Mouse (Mus musculus) kidney, adult 18-20 months (tissue): ENCODE measurements around the gene Jmy.

ENCODE experiments used
- DNase-seq: peaks from one replicate; pipeline ENCODE4 v3.0.0; 2021

Jmy gene

GRCm38 (mm10) chr13:93458616-93459015, 41.0 kb downstream of the Jmy start:
- DNase-seq, result no peak

GRCm38 (mm10) chr13:93453275-93453674, 46.3 kb downstream of the Jmy start:
- DNase-seq, result no peak

- DNase-seq, result no peak
Observed at GRCm38 (mm10) chr13:93440167-93440566, 59.4 kb downstream of the Jmy start.

DNA sequence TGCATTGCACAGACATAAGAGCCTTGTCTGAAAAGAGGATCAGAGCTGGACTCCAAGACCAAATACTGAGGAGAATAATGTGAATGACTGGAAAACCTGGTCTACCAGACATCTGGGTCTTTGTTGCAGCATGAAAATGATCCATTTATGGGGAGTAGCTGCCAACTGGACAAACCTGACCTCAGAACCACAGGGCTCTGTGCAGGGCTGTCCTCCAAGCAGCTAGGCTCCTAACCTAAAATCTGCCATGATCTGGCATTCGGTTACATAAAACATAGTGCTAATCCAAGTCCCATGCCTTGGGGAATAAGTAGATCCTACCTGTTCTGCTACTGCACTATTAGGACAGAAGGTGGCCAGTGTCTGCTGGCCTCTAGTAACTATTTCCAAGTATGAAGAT, 70.4 kb downstream of the Jmy start:
- no peak for DNase-seq

DNA sequence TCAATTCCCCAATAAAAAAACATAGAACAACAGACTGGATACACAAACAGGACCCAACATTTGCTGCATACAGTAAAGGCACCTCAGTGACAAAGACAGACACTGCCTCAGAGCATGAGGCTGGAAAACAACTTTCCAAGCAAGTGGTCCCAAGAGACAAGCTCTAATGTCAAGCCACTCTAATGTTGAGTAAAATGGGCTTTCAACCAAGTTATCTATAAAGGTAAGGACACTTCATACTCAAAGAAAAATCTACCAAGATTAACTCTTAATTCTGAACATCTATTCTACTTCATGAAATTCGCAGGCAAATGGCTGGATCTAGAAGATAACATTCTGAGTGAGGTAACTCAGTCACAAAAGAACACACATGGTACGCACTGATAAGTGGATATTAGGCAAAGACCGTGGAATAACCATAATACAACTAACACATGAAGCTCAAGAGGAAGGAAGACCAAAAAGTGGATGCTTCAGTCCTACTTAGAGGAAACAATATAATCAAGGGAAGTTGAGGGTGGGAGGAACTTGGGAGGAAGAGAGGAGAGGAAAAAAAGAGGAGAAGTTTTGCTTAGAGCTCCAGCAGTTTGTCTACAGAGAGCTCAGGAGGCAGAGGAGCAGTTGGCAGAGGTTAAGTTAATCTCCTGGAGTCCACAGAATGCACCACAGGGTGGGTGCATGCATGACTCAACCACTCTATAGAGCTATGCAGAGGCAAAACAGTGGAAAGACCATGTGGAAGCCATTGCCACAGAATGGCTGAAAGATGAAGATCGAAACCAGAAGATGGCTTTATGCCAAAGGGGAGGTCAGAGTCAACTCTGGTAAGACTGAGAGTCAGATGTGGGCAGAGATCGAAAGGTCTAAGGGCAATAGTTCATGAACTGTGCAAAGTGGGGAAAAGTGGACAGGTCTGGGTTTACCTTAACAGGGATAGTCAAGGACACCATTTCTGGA, 71.4 kb downstream of the Jmy start:
- DNase-seq, result no peak

DNA sequence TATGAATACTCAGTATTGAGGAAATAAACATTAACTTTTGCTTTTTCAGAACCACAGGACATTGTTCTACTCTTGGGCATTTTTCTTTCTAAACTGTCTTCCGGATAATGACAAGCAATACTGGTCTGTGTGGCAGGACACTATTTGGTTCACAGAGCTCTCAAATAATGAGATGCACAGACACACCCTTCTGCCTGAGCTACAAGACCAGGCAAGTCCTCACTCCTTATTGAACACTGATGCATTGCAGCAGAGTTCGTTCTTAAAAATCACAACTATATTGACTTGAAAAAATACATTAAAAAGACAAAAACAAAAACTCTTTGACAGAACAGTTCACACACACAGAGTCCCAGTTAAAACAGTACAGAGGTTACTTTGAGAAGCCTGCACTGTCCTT, 76.4 kb downstream of the Jmy start:
- no peak for DNase-seq

DNA sequence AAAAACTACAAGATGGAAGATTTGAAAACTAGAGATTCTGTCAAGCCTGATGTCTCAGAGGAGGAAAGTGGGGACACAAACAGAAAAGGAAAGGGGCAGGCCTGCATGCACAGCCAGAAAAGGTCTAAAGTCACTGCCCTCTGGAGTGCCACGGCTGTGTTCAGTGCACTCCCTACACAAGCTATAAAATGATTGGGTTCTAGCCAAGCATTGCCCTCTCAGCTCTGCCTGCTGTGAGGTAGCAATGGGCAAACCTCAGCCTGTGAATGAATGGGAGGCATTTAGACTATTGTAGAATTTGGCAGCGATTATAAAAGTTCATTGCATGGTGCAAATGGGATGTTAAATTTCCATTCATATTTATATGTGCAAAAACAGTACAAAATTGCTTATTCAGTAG, 79.8 kb downstream of the Jmy start:
- DNase-seq, result no peak

GRCm38 (mm10) chr13:93418292-93418691, 81.3 kb downstream of the Jmy start:
- no peak for DNase-seq

GRCm38 (mm10) chr13:93415055-93415454, 84.6 kb downstream of the Jmy start:
- DNase-seq, result no peak

DNA sequence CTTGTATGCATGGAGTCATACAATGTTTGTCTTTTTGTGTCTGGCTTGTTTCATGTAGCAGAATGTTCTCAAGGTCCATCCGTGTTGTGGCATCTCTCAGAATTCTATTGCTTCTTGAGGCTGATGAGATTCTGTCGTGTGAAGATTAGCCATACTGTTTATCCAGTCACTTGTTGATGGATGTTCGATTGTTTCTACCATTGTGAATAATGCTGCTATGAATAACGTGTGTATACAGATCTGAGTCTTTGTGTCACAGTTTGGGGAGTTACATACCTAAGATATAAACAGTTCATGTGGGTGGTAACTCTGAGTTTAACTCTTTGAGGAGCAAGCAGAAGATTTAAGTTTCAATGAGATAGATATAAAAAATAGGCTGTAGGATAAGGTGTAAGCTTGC, 89.3 kb downstream of the Jmy start:
- no peak for DNase-seq

- DNase-seq, result no peak
Observed at GRCm38 (mm10) chr13:93406855-93407254, 92.8 kb downstream of the Jmy start.

DNA sequence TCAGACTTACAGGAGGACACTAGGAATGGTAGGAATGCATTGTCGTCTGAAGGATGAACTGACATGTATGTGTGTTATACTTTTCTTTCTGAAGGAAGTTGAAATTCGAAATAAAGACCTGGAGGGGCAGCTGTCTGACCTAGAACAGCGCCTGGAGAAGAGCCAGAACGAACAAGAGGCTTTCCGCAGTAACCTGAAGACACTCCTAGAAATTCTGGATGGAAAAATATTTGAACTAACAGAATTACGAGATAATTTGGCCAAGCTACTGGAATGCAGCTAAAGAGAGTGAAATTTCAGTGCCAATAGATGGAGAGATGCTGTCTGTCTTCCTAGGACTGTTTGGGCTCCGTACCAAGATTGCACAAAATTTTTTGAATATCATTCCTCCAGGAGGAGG, 97.7 kb downstream of the Jmy start:
- DNase-seq, result no peak

DNA sequence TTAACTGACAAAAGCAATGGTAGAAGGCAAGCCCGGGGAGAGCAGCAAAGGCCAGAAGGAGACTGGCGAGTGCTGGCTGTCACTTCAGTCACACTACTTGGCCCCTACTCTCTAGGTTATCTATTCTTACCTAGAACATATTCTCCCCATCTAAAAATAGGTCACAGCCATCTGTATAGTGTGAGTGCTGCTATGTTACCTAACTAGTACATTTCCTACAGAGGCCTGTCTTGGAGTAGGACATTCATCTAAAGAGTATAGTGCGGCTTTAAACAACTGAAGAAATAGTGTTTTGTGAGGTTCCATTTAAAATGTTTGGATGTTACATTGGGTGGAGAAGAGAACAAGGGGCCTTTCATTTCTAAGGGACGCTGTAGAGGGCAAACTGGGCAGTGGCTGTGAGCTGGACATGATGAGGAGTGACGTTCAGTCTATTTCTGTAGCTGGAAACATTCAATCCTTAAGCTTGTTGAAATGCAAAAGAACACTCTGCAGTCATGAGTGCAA, 99.8 kb downstream of the Jmy start:
- DNase-seq, result no peak

GRCm38 (mm10) chr13:93389242-93389625, 110.4 kb downstream of the Jmy start:
- DNase-seq, result no peak

DNA sequence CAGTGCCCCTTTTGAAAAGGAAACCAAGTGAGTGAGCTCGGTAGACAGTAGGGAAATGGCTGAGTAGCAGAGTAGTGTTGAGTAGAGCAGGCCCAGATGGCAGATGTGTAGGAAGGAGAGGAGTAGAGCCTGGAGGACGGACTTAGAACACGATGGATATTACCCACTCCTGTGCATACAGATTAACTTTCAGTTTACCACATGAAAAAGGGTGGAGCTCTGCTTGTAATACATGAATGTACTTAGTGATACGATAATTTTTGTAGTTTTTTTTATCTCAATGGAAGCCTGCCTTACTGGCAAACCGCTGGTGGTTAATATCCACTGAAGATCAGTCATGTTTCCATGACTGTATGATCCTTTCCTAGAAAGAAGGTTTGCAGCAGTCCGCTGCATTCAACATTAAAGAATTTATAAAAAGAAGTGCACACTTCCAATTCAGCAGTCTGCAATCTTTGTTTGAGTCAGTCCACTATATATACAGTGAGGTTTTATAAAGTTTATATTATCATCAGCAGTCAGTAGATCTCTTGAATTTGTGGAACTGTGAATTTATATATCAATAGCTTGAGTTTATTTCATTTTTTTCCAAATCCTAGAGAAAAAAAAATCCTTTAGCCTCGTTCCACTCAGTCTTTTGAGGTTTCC, 110.9 kb downstream of the Jmy start:
- DNase-seq, result no peak

GRCm38 (mm10) chr13:93387440-93387839, 112.2 kb downstream of the Jmy start:
- no peak for DNase-seq

DNA sequence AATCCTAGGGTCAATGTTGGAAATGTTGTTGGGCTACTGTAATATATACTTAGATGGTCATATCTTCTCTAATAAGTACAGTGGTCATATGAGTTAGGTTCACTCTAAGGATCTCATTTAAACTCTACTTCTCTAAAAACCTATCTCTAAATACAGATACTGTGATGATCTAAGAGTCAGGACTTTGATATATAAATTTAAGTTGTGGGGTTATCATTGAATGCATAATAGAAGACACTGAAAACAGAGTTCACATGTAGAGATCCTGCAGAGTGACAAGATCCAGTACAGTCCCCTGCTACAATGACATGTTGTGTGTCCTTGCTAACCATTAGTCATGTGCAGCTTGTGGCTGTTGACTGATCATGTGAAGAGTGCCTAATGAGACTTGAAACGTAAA, 114.5 kb downstream of the Jmy start:
- DNase-seq, result no peak

- no peak for DNase-seq
Observed at GRCm38 (mm10) chr13:93384481-93384880, 115.1 kb downstream of the Jmy start.

- DNase-seq, result no peak
Observed at GRCm38 (mm10) chr13:93383620-93384019, 116.0 kb downstream of the Jmy start.

- DNase-seq, result no peak
Observed at GRCm38 (mm10) chr13:93383092-93383491, 116.5 kb downstream of the Jmy start.

GRCm38 (mm10) chr13:93381301-93381700, 118.3 kb downstream of the Jmy start:
- no peak for DNase-seq

DNA sequence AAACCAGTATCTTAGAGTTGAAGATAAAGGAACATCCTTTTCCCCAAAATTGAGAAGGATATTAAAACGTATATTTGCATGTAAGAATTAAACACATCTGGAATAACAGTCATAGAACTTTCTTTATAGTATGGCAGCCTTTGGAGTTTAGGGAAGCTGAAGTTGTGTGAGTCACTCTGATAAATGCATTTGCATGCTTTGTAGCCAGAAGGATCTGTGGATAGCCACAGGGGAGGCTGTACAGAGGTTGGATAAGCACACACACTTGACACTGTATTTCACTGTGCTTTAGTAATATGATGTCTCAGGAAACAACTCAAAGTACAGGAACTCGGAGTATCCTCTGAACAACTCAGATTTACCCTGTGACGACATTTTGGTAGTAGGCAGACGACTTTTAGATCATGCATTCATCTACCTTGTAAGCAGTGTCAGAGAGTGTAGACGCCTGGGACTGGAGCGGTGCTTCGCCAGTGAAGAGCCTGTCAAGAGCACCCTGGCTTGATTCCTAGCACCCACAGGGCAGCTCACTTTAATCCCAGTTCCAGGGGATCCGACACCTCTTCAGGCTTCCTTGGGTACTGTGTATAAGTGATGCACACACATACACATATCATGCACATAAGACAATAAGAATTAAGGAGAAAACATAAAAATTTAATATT, 119.1 kb downstream of the Jmy start:
- DNase-seq, result no peak
